Mouse (Mus musculus): ENCODE data around the gene Slc1a7. TPM values are rescaled to one million over a fixed set of nuclear protein-coding genes. Genes with fewer than 3 reads are reported as not detected.
A peak's percentile ranks its signal among the peaks of the same experiment; 100 is the strongest.

Slc1a7 gene
- total and polyA plus RNA-seq, 2 experiments, result 0.04 to 0.09 TPM

DNA sequence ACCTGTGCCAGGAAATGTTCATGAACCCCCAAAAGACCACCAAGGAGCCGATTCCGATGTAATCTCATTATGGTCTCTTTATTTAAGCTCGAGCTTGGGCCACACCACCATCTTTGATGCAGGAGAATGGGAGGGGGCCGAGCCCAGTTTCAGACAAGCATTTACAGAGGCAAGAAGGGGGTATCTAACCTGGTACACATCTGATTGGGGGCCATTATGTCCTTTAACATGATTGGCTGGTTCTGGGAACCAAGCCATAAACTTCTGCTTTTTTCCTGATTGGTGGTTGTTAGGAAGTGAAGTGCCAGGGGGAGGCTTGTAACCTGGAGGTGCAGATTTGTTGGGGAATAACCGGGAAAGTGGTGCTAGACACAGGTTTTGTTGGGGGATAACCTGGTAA lies 12.4 kb upstream of the Slc1a7 start:
- H3K4me1 ChIP-seq (ENCODE audit: control insufficient read depth, insufficient read depth, low read length), result no peaks in the 10 kb centered on the region
- H3K27ac ChIP-seq (replicated peaks; ENCODE audit: insufficient read depth, low read depth, low read length), result no peak overlapping the region
- no peak overlapping the region for H3K9ac ChIP-seq (ENCODE audit: low read depth, low read length)
- H3K36me3 ChIP-seq (ENCODE audit: control insufficient read depth, insufficient read depth, low read length), result no peaks in the 10 kb centered on the region
- 80% methylated on average over 5 of the region's 5 CpGs for WGBS
- no peak overlapping the region for H3K4me3 ChIP-seq (ENCODE audit: insufficient read depth, low read depth, low read length)
- DNase-seq (ENCODE audit: extremely low read depth, low read depth, low spot score), result no peak
- no peaks in the 10 kb centered on the region for H3K27me3 ChIP-seq (ENCODE audit: control insufficient read depth, insufficient read depth, low read length)
- TF ChIP-seq CTCF (IDR thresholded peaks at IDR 0.05; ENCODE audit: low read depth, low read length), result no peak
- no peaks in the 10 kb centered on the region for H3K79me2 ChIP-seq (ENCODE audit: control insufficient read depth, insufficient read depth, low read length)

- no peak for TF ChIP-seq CTCF (IDR thresholded peaks at IDR 0.05; ENCODE audit: low read depth, low read length)
- TF ChIP-seq POLR2A (IDR thresholded peaks at IDR 0.05; ENCODE audit: extremely low read depth, insufficient read depth, low read length), result no peak
- no peaks in the 10 kb centered on the region for H3K79me2 ChIP-seq (ENCODE audit: control insufficient read depth, insufficient read depth, low read length)
- no peak overlapping the region for H3K27ac ChIP-seq (replicated peaks; ENCODE audit: insufficient read depth, low read depth, low read length)
- 88% methylated on average over 7 of the region's 7 CpGs for WGBS
- no peak overlapping the region for H3K9ac ChIP-seq (ENCODE audit: low read depth, low read length)
- DNase-seq (ENCODE audit: extremely low read depth, low read depth, low spot score), result no peak
- no peaks in the 10 kb centered on the region for H3K4me1 ChIP-seq (ENCODE audit: control insufficient read depth, insufficient read depth, low read length)
- H3K27me3 ChIP-seq (ENCODE audit: control insufficient read depth, insufficient read depth, low read length), result no peaks in the 10 kb centered on the region
- H3K4me3 ChIP-seq (ENCODE audit: insufficient read depth, low read depth, low read length), result no peak overlapping the region
- H3K36me3 ChIP-seq (ENCODE audit: control insufficient read depth, insufficient read depth, low read length), result no peaks in the 10 kb centered on the region
Observed at GRCm38 (mm10) chr4:107958487-107958886, 9.6 kb upstream of the Slc1a7 start.

- 74% methylated on average over 11 of the region's 11 CpGs for WGBS
- Histone ChIP-seq H3K36me3 (ENCODE audit: control insufficient read depth, insufficient read depth, low read length) (no peaks in the 10 kb centered on the region), H3K4me1 (ENCODE audit: control insufficient read depth, insufficient read depth, low read length) (no peaks in the 10 kb centered on the region), H3K4me3 (ENCODE audit: insufficient read depth, low read depth, low read length) (no peak overlapping the region), H3K27me3 (ENCODE audit: control insufficient read depth, insufficient read depth, low read length) (no peaks in the 10 kb centered on the region), H3K27ac (replicated peaks; ENCODE audit: insufficient read depth, low read depth, low read length) (no peak overlapping the region), H3K9ac (ENCODE audit: low read depth, low read length) (no peak overlapping the region), H3K79me2 (ENCODE audit: control insufficient read depth, insufficient read depth, low read length) (no peaks in the 10 kb centered on the region)
- no peak for TF ChIP-seq CTCF (IDR thresholded peaks at IDR 0.05; ENCODE audit: low read depth, low read length)
- TF ChIP-seq POLR2A (IDR thresholded peaks at IDR 0.05; ENCODE audit: extremely low read depth, insufficient read depth, low read length), result no peak
- DNase-seq (ENCODE audit: extremely low read depth, low read depth, low spot score), result peak; percentile 17
Observed at GRCm38 (mm10) chr4:107962044-107962732, 5.9 kb upstream of the Slc1a7 start.

DNA sequence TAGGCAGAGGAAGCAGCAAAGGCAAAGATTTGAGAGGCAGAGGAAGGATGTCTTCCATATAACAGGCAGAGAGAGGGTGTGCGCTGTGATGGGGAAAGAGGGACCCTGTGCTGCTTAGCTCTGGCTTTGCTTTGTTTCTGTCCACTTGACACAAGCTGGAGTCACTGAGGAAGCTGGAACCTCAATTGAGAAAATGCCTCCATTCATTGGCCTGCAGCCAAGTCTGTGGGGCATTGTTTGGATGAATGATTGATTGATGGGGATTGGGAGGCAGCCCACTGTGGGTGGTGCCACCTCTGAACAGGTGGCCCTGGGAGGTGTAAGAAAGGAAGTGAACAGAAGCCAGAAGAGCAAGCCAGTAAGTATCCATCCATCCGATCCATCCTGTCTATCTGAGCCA lies 5.3 kb upstream of the Slc1a7 start:
- Histone ChIP-seq H3K79me2 (ENCODE audit: control insufficient read depth, insufficient read depth, low read length) (no peaks in the 10 kb centered on the region), H3K9ac (ENCODE audit: low read depth, low read length) (no peak overlapping the region), H3K36me3 (ENCODE audit: control insufficient read depth, insufficient read depth, low read length) (no peaks in the 10 kb centered on the region), H3K4me3 (ENCODE audit: insufficient read depth, low read depth, low read length) (no peak overlapping the region), H3K27me3 (ENCODE audit: control insufficient read depth, insufficient read depth, low read length) (no peaks in the 10 kb centered on the region), H3K27ac (replicated peaks; ENCODE audit: insufficient read depth, low read depth, low read length) (no peak overlapping the region), H3K4me1 (ENCODE audit: control insufficient read depth, insufficient read depth, low read length) (no peaks in the 10 kb centered on the region)
- DNase-seq (ENCODE audit: extremely low read depth, low read depth, low spot score), result no peak
- WGBS, result 93% methylated on average over 2 of the region's 2 CpGs
- TF ChIP-seq POLR2A (IDR thresholded peaks at IDR 0.05; ENCODE audit: extremely low read depth, insufficient read depth, low read length), result no peak
- no peak for TF ChIP-seq CTCF (IDR thresholded peaks at IDR 0.05; ENCODE audit: low read depth, low read length)

DNA sequence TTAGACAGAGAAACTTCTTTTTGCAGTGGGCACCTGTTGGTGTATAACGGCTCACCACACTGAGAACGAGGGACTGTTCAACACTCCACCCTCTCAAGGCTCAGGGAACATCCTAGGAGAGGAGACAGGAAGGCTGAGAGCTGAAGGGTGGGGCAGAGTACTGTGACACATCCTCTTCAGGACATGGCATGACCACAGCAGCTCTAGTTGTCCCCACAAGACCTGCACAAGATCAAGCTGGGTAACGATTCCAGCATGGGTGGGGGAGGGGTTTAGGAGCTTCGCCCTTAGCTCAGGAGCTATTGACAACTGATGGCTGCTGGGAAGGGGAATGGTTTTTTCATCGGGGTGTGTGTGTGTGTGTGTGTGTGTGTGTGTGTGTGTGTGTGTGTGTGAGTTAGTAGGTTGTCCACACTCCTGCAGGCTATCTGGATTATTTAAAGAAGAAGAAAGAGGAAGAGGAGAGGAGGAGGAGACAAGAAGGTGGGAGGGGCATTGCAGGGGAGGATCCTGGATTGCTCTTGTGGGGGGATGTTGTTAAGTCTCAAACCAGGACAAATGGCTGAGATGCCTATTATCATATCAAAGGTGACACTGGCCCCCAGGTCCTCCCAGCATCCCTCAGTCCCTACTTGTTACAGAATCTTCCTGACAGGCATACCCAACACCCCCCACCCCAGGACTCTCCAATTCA lies 1.6 kb upstream of the Slc1a7 start:
- WGBS, result 63% methylated on average over 5 of the region's 5 CpGs
- Histone ChIP-seq H3K4me1 (ENCODE audit: control insufficient read depth, insufficient read depth, low read length) (no peaks in the 10 kb centered on the region), H3K27me3 (ENCODE audit: control insufficient read depth, insufficient read depth, low read length) (no peaks in the 10 kb centered on the region), H3K79me2 (ENCODE audit: control insufficient read depth, insufficient read depth, low read length) (no peaks in the 10 kb centered on the region), H3K27ac (replicated peaks; ENCODE audit: insufficient read depth, low read depth, low read length) (no peak overlapping the region), H3K4me3 (ENCODE audit: insufficient read depth, low read depth, low read length) (no peak overlapping the region), H3K9ac (ENCODE audit: low read depth, low read length) (no peak overlapping the region), H3K36me3 (ENCODE audit: control insufficient read depth, insufficient read depth, low read length) (no peaks in the 10 kb centered on the region)
- no peak for DNase-seq (ENCODE audit: extremely low read depth, low read depth, low spot score)
- no peak for TF ChIP-seq POLR2A (IDR thresholded peaks at IDR 0.05; ENCODE audit: extremely low read depth, insufficient read depth, low read length)

- no peaks in the 10 kb centered on the region for H3K4me1 ChIP-seq (ENCODE audit: control insufficient read depth, insufficient read depth, low read length)
- H3K27ac ChIP-seq (replicated peaks; ENCODE audit: insufficient read depth, low read depth, low read length), result no peak overlapping the region
- DNase-seq (ENCODE audit: extremely low read depth, low read depth, low spot score), result no peak
- TF ChIP-seq POLR2A (IDR thresholded peaks at IDR 0.05; ENCODE audit: extremely low read depth, insufficient read depth, low read length) (no peak), CTCF (IDR thresholded peaks at IDR 0.05; ENCODE audit: low read depth, low read length) (no peak)
- no peaks in the 10 kb centered on the region for H3K36me3 ChIP-seq (ENCODE audit: control insufficient read depth, insufficient read depth, low read length)
- no peak overlapping the region for H3K4me3 ChIP-seq (ENCODE audit: insufficient read depth, low read depth, low read length)
- no peak overlapping the region for H3K9ac ChIP-seq (ENCODE audit: low read depth, low read length)
- no peaks in the 10 kb centered on the region for H3K27me3 ChIP-seq (ENCODE audit: control insufficient read depth, insufficient read depth, low read length)
- H3K79me2 ChIP-seq (ENCODE audit: control insufficient read depth, insufficient read depth, low read length), result no peaks in the 10 kb centered on the region
Observed at GRCm38 (mm10) chr4:107969781-107970180, 1.6 kb downstream of the Slc1a7 start.

Data from liver, adult 2 months (tissue).